Comparison of ENCODE assay signal across 3 mouse cellular contexts in genomic region chr1:55351914-55352313, GRCm38 (mm10). TPM values are rescaled to one million over a fixed set of nuclear protein-coding genes. Genes with fewer than 3 reads are reported as not detected.
"Had no signal": no experiment of that assay in that cellular context is flagged by ENCODE, and none has a peak within 500 bp of the region (broad histone marks: within the 10 kb centered on the region; RNA-seq: fewer than 3 reads in every experiment).

No protein-coding gene starts in this region.

RNA-seq across cellular contexts. Expression of gene Boll, which starts 11.4 kb away (rescaled TPM):
- polyA plus RNA-seq: neural tube, embryonic 14.5 days; small intestine, adult 2 months; urinary bladder, adult 2 months had no signal
